19 mouse cellular contexts compared by ENCODE assay signal in genomic region chr1:157144621-157145020, GRCm38 (mm10). TPM values are rescaled to one million over a fixed set of nuclear protein-coding genes. Genes with fewer than 3 reads are reported as not detected.
"Had no signal": no experiment of that assay in that cellular context is flagged by ENCODE, and none has a peak within 500 bp of the region (broad histone marks: within the 10 kb centered on the region; RNA-seq: fewer than 3 reads in every experiment).

No protein-coding gene starts in this region.

- ATAC-seq: liver, postnatal 0 days; midbrain, embryonic 16.5 days had no signal

- H3K4me2 ChIP-seq: limb, embryonic 12.5 days; liver, embryonic 13.5 days; lung, embryonic 15.5 days; midbrain, embryonic 12.5 days; neural tube, embryonic 13.5 days had no signal

- H3K27me3 ChIP-seq: limb, embryonic 12.5 days; liver, embryonic 13.5 days; lung, embryonic 15.5 days; midbrain, embryonic 12.5 days; neural tube, embryonic 13.5 days had no signal

- H3K36me3 ChIP-seq: limb, embryonic 12.5 days; liver, embryonic 13.5 days; lung, embryonic 15.5 days had no signal

- H3K4me3 ChIP-seq: limb, embryonic 12.5 days; liver, embryonic 13.5 days; lung, embryonic 15.5 days; midbrain, embryonic 12.5 days; neural tube, embryonic 13.5 days had no signal

- H3K4me1 ChIP-seq: limb, embryonic 12.5 days; liver, embryonic 13.5 days; lung, embryonic 15.5 days; midbrain, embryonic 12.5 days had no signal

- H3K9me3 ChIP-seq: limb, embryonic 12.5 days; liver, embryonic 13.5 days; lung, embryonic 15.5 days; midbrain, embryonic 12.5 days; neural tube, embryonic 13.5 days had no signal

- H3K27ac ChIP-seq: limb, embryonic 12.5 days; liver, embryonic 13.5 days; lung, embryonic 15.5 days; midbrain, embryonic 12.5 days; neural tube, embryonic 13.5 days had no signal

- DNase-seq: kidney, adult 9 months; kidney, postnatal 10 days; kidney, postnatal 4 days; liver; liver, embryonic 13.5 days; liver, postnatal 0 days; retina, postnatal 1 day; thymus, postnatal 36 days had no signal

- H3K9ac ChIP-seq: limb, embryonic 12.5 days; liver, embryonic 13.5 days; liver, postnatal 0 days; lung, embryonic 15.5 days; midbrain, embryonic 12.5 days; neural tube, embryonic 13.5 days had no signal

RNA-seq across cellular contexts. Expression of gene Tex35, which starts 36.1 kb away (rescaled TPM):
- total RNA-seq: layer of hippocampus, postnatal 14 days; left cerebral cortex, postnatal 36 days; megakaryocyte-erythroid progenitor cell, adult 5-6 weeks had no signal
- polyA plus RNA-seq: limb, embryonic 12.5 days; liver, embryonic 13.5 days; liver, postnatal 0 days; lung, embryonic 15.5 days; midbrain, embryonic 12.5 days; midbrain, embryonic 16.5 days; neural tube, embryonic 13.5 days; spleen, adult 2 months; stomach, embryonic 16.5 days; thymus, postnatal 0 days had no signal
